Mouse (Mus musculus) megakaryocyte, adult 5-6 weeks (primary cell): ENCODE results near the gene Tdo2. TPM values are rescaled to one million over a fixed set of nuclear protein-coding genes. Genes with fewer than 3 reads are reported as not detected.

ENCODE experiments used
- total RNA-seq, 2 experiments: library from RNA; stranded (forward) in 1 of 2; stranded (reverse) in 1 of 2; fragments of 153-499, 151-499 nt in 1 of 2; fragments of 221-1000, 200-1000 nt in 1 of 2; gene quantifications; 2 replicates each; pipeline versions ENCODE4 v1.2.3 to v1.2.4; 2015 to 2017

Gene Tdo2
- total RNA-seq, 2 experiments from 2014 or later: not detected

Other genes starting within 250 kb of the Tdo2 start
- 11.4 and 12.4 TPM in 2 replicates for gene Ctso, start 43.6 kb downstream of the Tdo2 start, total RNA-seq (2015)
- gene Ctso, start 43.6 kb downstream of the Tdo2 start, total RNA-seq (2017): 8.8 and 11.9 TPM in 2 replicates
- gene Asic5, start 6.1 kb upstream of the Tdo2 start, total RNA-seq (2015): not detected in 2 replicates
- gene Asic5, start 6.1 kb upstream of the Tdo2 start, total RNA-seq (2017): not detected in 2 replicates
- gene Gucy1b1, start 98.5 kb upstream of the Tdo2 start, total RNA-seq (2015): not detected in 2 replicates
- gene Gucy1b1, start 98.5 kb upstream of the Tdo2 start, total RNA-seq (2017): not detected in 2 replicates
- 0.04 TPM in 1 of 2 replicates, not detected in the other for gene Gucy1a1, start 169.6 kb upstream of the Tdo2 start, total RNA-seq (2015)
- not detected in 2 replicates for gene Gucy1a1, start 169.6 kb upstream of the Tdo2 start, total RNA-seq (2017)